Mouse (Mus musculus) neural tube, embryonic 14.5 days (tissue): Measurements from ENCODE around the gene Slc5a11. TPM values are rescaled to one million over a fixed set of nuclear protein-coding genes. Genes with fewer than 3 reads are reported as not detected.

Experiments
- ATAC-seq: fragments of 200-750 bp; cut with Nextera tagmentation; 2 replicates; pipeline ENCODE4 v1.8.0; 2017; ENCODE audit warnings: low read depth, mild to moderate bottlenecking, moderate TSS enrichment, moderate library complexity
- H3K27ac ChIP-seq: fragments of 300-500 bp; sonication (generic); 2 replicates; pipeline ENCODE4 v1.5.1; 2014; ENCODE audit warnings: low read depth, mild to moderate bottlenecking, control low read depth, low read length, moderate library complexity, mixed read lengths
- H3K27me3 ChIP-seq: fragments of 300-500 bp; sonication (generic); 2 replicates; pipeline ENCODE4 v1.6.1; 2014; ENCODE audit warnings: low read length; ENCODE audit not compliant: control insufficient read depth, insufficient read depth
- H3K36me3 ChIP-seq: fragments of 300-500 bp; sonication (generic); 2 replicates; pipeline ENCODE4 v1.6.1; 2014; ENCODE audit warnings: low read length, mixed read lengths; ENCODE audit not compliant: control insufficient read depth, insufficient read depth
- H3K4me1 ChIP-seq: fragments of 300-500 bp; sonication (generic); 2 replicates; pipeline ENCODE4 v1.6.1; 2014; ENCODE audit warnings: low read length; ENCODE audit not compliant: control insufficient read depth, insufficient read depth
- H3K4me2 ChIP-seq: fragments of 300-500 bp; sonication (generic); 2 replicates; pipeline ENCODE4 v1.6.1; 2014; ENCODE audit warnings: mild to moderate bottlenecking, low read depth, low read length, control low read depth
- H3K4me3 ChIP-seq: fragments of 300-500 bp; sonication (generic); 2 replicates; pipeline ENCODE4 v1.5.1; 2014; ENCODE audit warnings: low read depth, low read length, control low read depth, mixed read lengths
- H3K9ac ChIP-seq: fragments of 300-500 bp; sonication (generic); replicated peaks from 2 replicates; pipeline ENCODE4 v1.6.1; 2014; ENCODE audit warnings: low read depth, mild to moderate bottlenecking, control low read depth, low read length, mixed read lengths
- H3K9me3 ChIP-seq: fragments of 300-500 bp; sonication (generic); 2 replicates; pipeline ENCODE4 v1.6.1; 2016; ENCODE audit warnings: low read length; ENCODE audit not compliant: control insufficient read depth
- WGBS: fragments of 180-500 bp; shearing (Covaris S2); extraction: QIAGEN DNeasy Blood & Tissue Kit; methylation state at CpG from one replicate; pipeline ENCODE4 v1.1.7; 2014; 5-methylcytosine and 5-hydroxymethylcytosine counted together
- polyA plus RNA-seq: library from polyadenylated mRNA; unstranded; fragments of >200 nt; fragmentation: Nextera tagmentation; extraction: Ambion mirVana; gene quantifications from 2 replicates; pipeline ENCODE4 v1.2.1, GENCODE M21; 2014

Gene Slc5a11
- 0.23 TPM in 1 of 2 replicates, not detected in the other for polyA plus RNA-seq

GRCm38 (mm10) chr7:123214365-123215075 is at the start of gene Slc5a11:
Slc5a11 (plus strand) TSS chr7:123214780.
- Histone ChIP-seq H3K9me3 (no peaks in the 10 kb centered on the region), H3K27ac (no peak within 1 kb of the TSS), H3K27me3 (no peaks in the 10 kb centered on the region), H3K4me2 (no peak within 1 kb of the TSS), H3K36me3 (no peaks in the 10 kb centered on the region), H3K4me1 (no peaks in the 10 kb centered on the region), H3K9ac (no peak within 1 kb of the TSS), H3K4me3 (no peak within 1 kb of the TSS)
- WGBS, result 39% methylated on average over 8 of the region's 8 CpGs
- no peak for ATAC-seq

- Histone ChIP-seq H3K36me3 (peaks cover 57% of the 10 kb centered on the region), H3K9me3 (no peaks in the 10 kb centered on the region), H3K4me1 (no peaks in the 10 kb centered on the region), H3K4me3 (no peak overlapping the region), H3K9ac (no peak overlapping the region), H3K27me3 (no peaks in the 10 kb centered on the region), H3K4me2 (no peak overlapping the region), H3K27ac (no peak overlapping the region)
- 80% methylated on average over 2 of the region's 2 CpGs for WGBS
- ATAC-seq, result no peak
Observed at GRCm38 (mm10) chr7:123167436-123167835, 47.1 kb upstream of the Slc5a11 start.

GRCm38 (mm10) chr7:123169618-123170017 is 45.0 kb upstream of the Slc5a11 start:
- peaks cover 54% of the 10 kb centered on the region for H3K36me3 ChIP-seq
- no peak overlapping the region for H3K27ac ChIP-seq
- no peak for ATAC-seq
- no peak overlapping the region for H3K9ac ChIP-seq
- no peaks in the 10 kb centered on the region for H3K27me3 ChIP-seq
- no peak overlapping the region for H3K4me2 ChIP-seq
- no peaks in the 10 kb centered on the region for H3K9me3 ChIP-seq
- WGBS, result 94% methylated on average over 2 of the region's 2 CpGs
- H3K4me1 ChIP-seq, result no peaks in the 10 kb centered on the region
- H3K4me3 ChIP-seq, result no peak overlapping the region

GRCm38 (mm10) chr7:123172101-123172500 is 42.5 kb upstream of the Slc5a11 start:
- Histone ChIP-seq H3K4me3 (no peak overlapping the region), H3K27me3 (no peaks in the 10 kb centered on the region), H3K36me3 (peaks cover 53% of the 10 kb centered on the region), H3K9me3 (no peaks in the 10 kb centered on the region), H3K4me2 (no peak overlapping the region), H3K27ac (no peak overlapping the region), H3K9ac (no peak overlapping the region), H3K4me1 (no peaks in the 10 kb centered on the region)
- WGBS, result 91% methylated on average over 5 of the region's 5 CpGs
- no peak for ATAC-seq

- Histone ChIP-seq H3K4me2 (no peak overlapping the region), H3K27ac (no peak overlapping the region), H3K9ac (no peak overlapping the region), H3K27me3 (no peaks in the 10 kb centered on the region), H3K4me3 (no peak overlapping the region), H3K36me3 (peaks cover 76% of the 10 kb centered on the region), H3K9me3 (no peaks in the 10 kb centered on the region), H3K4me1 (no peaks in the 10 kb centered on the region)
- ATAC-seq, result no peak
Observed at GRCm38 (mm10) chr7:123177215-123177614, 37.4 kb upstream of the Slc5a11 start.

GRCm38 (mm10) chr7:123181787-123182701 is 32.5 kb upstream of the Slc5a11 start:
- Histone ChIP-seq H3K27me3 (no peaks in the 10 kb centered on the region), H3K4me2 (no peak overlapping the region), H3K9me3 (no peaks in the 10 kb centered on the region), H3K4me3 (no peak overlapping the region), H3K9ac (no peak overlapping the region), H3K36me3 (peaks cover 90% of the 10 kb centered on the region), H3K4me1 (no peaks in the 10 kb centered on the region), H3K27ac (no peak overlapping the region)
- no peak for ATAC-seq
- WGBS, result 84% methylated on average over 20 of the region's 20 CpGs

- Histone ChIP-seq H3K27ac (no peak overlapping the region), H3K4me2 (no peak overlapping the region), H3K9ac (no peak overlapping the region), H3K4me1 (no peaks in the 10 kb centered on the region), H3K27me3 (no peaks in the 10 kb centered on the region), H3K9me3 (no peaks in the 10 kb centered on the region), H3K4me3 (no peak overlapping the region), H3K36me3 (peaks cover 92% of the 10 kb centered on the region)
- ATAC-seq, result no peak
- 90% methylated on average over 1 of the region's 1 CpGs for WGBS
Observed at GRCm38 (mm10) chr7:123184891-123185290, 29.7 kb upstream of the Slc5a11 start.

GRCm38 (mm10) chr7:123186463-123186862 is 28.1 kb upstream of the Slc5a11 start:
- no peaks in the 10 kb centered on the region for H3K4me1 ChIP-seq
- H3K27me3 ChIP-seq, result no peaks in the 10 kb centered on the region
- peaks cover 91% of the 10 kb centered on the region for H3K36me3 ChIP-seq
- H3K9ac ChIP-seq, result no peak overlapping the region
- no peaks in the 10 kb centered on the region for H3K9me3 ChIP-seq
- 89% methylated on average over 6 of the region's 6 CpGs for WGBS
- H3K4me2 ChIP-seq, result no peak overlapping the region
- H3K4me3 ChIP-seq, result no peak overlapping the region
- no peak overlapping the region for H3K27ac ChIP-seq
- ATAC-seq, result no peak

GRCm38 (mm10) chr7:123187246-123187645 is 27.3 kb upstream of the Slc5a11 start:
- Histone ChIP-seq H3K4me1 (no peaks in the 10 kb centered on the region), H3K4me3 (no peak overlapping the region), H3K36me3 (peaks cover 91% of the 10 kb centered on the region), H3K4me2 (no peak overlapping the region), H3K9ac (no peak overlapping the region), H3K27me3 (no peaks in the 10 kb centered on the region), H3K27ac (no peak overlapping the region), H3K9me3 (no peaks in the 10 kb centered on the region)
- 95% methylated on average over 4 of the region's 4 CpGs for WGBS
- no peak for ATAC-seq
